Mouse (Mus musculus) liver, postnatal 0 days (tissue): ENCODE results near the gene Nxpe3. TPM values are rescaled to one million over a fixed set of nuclear protein-coding genes. Genes with fewer than 3 reads are reported as not detected.
A peak's percentile ranks its signal among the peaks of the same experiment; 100 is the strongest.

Experiments
- ATAC-seq: fragments of 200-750 bp; cut with Nextera tagmentation; 2 replicates; pipeline ENCODE4 v1.8.0; 2017; ENCODE audit warnings: mild to moderate bottlenecking, moderate library complexity
- DNase-seq: peaks from one replicate; pipeline ENCODE4 v3.0.0-alpha.2; 2016
- H3K27ac ChIP-seq: fragments of 300-500 bp; sonication (generic); 2 replicates; pipeline ENCODE4 v1.5.1; 2014; ENCODE audit warnings: antibody characterized with exemption, moderate library complexity, mild to moderate bottlenecking, low read depth
- H3K27me3 ChIP-seq: fragments of 300-500 bp; sonication (generic); 2 replicates; pipeline ENCODE4 v1.6.1; 2014; ENCODE audit warnings: low read length, control low read depth, mixed read lengths; ENCODE audit not compliant: insufficient read depth
- H3K36me3 ChIP-seq: fragments of 300-500 bp; sonication (generic); replicated peaks from 2 replicates; pipeline ENCODE4 v1.6.1; 2014; ENCODE audit warnings: mild to moderate bottlenecking, control low read depth, low read length, moderate library complexity, mixed read lengths; ENCODE audit not compliant: insufficient read depth
- H3K4me1 ChIP-seq: fragments of 300-500 bp; sonication (generic); 2 replicates; pipeline ENCODE4 v1.6.1; 2014; ENCODE audit warnings: antibody characterized with exemption, mild to moderate bottlenecking, control low read depth; ENCODE audit not compliant: insufficient read depth
- H3K4me2 ChIP-seq: fragments of 300-500 bp; sonication (generic); 2 replicates; pipeline ENCODE4 v1.6.1; 2014; ENCODE audit warnings: low read depth, mild to moderate bottlenecking, low read length, moderate library complexity, mixed read lengths
- H3K4me3 ChIP-seq: fragments of 300-500 bp; sonication (generic); 2 replicates; pipeline ENCODE4 v1.5.1; 2014; ENCODE audit warnings: low read depth, low read length
- H3K9ac ChIP-seq: fragments of 300-500 bp; sonication (generic); replicated peaks from 2 replicates; pipeline ENCODE4 v1.6.1; 2014; ENCODE audit warnings: mild to moderate bottlenecking, moderate library complexity
- H3K9me3 ChIP-seq: fragments of 300-500 bp; sonication (generic); 2 replicates; pipeline ENCODE4 v1.6.1; 2016; ENCODE audit warnings: mild to moderate bottlenecking, control low read depth, low read length, mixed read lengths
- CTCF ChIP-seq: sonication (generic); IDR thresholded peaks from 2 replicates; pipeline ENCODE4 v1.5.1; 2016; ENCODE audit warnings: antibody characterized with exemption, low read depth
- EP300 ChIP-seq: IDR thresholded peaks from 2 replicates; pipeline ENCODE4 v1.6.1; 2016; ENCODE audit warnings: antibody characterized with exemption, low read depth, mild to moderate bottlenecking
- WGBS: fragments of 180-500 bp; shearing (Covaris S2); extraction: QIAGEN DNeasy Blood & Tissue Kit; methylation state at CpG from one replicate; pipeline ENCODE4 v1.1.7; 2014; ENCODE audit not compliant: insufficient replicate concordance; 5-methylcytosine and 5-hydroxymethylcytosine counted together
- polyA plus RNA-seq: library from polyadenylated mRNA; unstranded; fragments of >200 nt; fragmentation: Nextera tagmentation; extraction: Ambion mirVana; gene quantifications from 2 replicates; pipeline ENCODE4 v1.2.1, GENCODE M21; 2015

Nxpe3 gene
- polyA plus RNA-seq, 1 experiment from 2014 or later, result 0.22 TPM

DNA sequence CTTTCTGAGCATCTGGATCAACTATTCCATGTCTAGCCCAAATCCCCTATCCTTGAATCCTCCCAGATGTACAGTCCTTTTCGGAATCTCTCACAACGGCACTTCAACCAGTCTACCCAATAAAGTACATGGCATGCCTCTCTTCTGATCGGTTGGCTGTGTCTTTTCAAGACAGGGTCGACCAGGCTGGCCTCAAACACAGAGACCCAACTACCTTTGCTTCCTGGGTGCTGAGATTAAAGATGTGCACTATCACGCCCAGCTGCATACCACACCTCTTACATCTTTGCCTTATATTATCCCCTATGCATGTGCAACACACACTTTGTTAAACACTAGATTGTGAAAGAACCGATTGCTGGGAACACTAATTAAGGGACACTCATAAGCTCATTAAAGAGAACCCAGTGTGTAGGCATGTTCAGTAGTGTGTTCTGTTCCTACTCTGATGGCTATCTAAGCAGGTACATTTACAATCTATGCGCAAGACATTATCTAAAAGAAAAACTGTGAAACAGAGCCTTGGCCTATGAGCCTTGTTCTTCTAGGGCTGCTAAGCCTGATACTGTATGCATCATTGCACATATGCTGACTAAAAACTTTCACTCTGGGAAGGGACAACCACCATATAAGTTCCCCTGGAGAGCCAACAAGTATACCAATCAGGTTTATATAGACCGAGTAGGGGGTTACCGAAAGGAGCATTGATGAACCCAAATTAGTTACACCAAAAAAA lies 85.1 kb downstream of the Nxpe3 start:
- H3K36me3 ChIP-seq, result peaks cover 45% of the 10 kb centered on the region
- DNase-seq, result no peak
- H3K4me1 ChIP-seq, result no peaks in the 10 kb centered on the region
- TF ChIP-seq EP300 (no peak), CTCF (no peak)
- no peak overlapping the region for H3K9ac ChIP-seq
- H3K9me3 ChIP-seq, result no peaks in the 10 kb centered on the region
- no peak; the same call in 1 of the 2 replicates for ATAC-seq
- no peak overlapping the region for H3K27ac ChIP-seq
- no peaks in the 10 kb centered on the region for H3K27me3 ChIP-seq
- WGBS, result 85% methylated on average over 9 of the region's 9 CpGs
- H3K4me3 ChIP-seq, result no peak overlapping the region
- H3K4me2 ChIP-seq, result no peak overlapping the region

- ATAC-seq (no peak), DNase-seq (no peak)
- Histone ChIP-seq H3K9me3 (no peaks in the 10 kb centered on the region), H3K4me3 (no peak overlapping the region), H3K4me2 (no peak overlapping the region), H3K27me3 (no peaks in the 10 kb centered on the region), H3K36me3 (peaks cover 38% of the 10 kb centered on the region), H3K4me1 (no peaks in the 10 kb centered on the region), H3K9ac (no peak overlapping the region), H3K27ac (no peak overlapping the region)
- no peak for TF ChIP-seq CTCF
- no peak for TF ChIP-seq EP300
- WGBS, result 85% methylated on average over 6 of the region's 6 CpGs
Measured at GRCm38 (mm10) chr16:55809345-55809744, 85.7 kb downstream of the Nxpe3 start.

GRCm38 (mm10) chr16:55807505-55807932 lies 87.6 kb downstream of the Nxpe3 start:
- ATAC-seq (no peak), DNase-seq (no peak)
- Histone ChIP-seq H3K27me3 (no peaks in the 10 kb centered on the region), H3K4me2 (no peak overlapping the region), H3K27ac (no peak overlapping the region), H3K4me3 (no peak overlapping the region), H3K9ac (no peak overlapping the region), H3K36me3 (peaks cover 23% of the 10 kb centered on the region), H3K4me1 (no peaks in the 10 kb centered on the region), H3K9me3 (no peaks in the 10 kb centered on the region)
- WGBS, result 43% methylated on average over 6 of the region's 6 CpGs
- TF ChIP-seq CTCF, result no peak
- no peak for TF ChIP-seq EP300

GRCm38 (mm10) chr16:55804799-55805198 lies 90.3 kb downstream of the Nxpe3 start:
- Histone ChIP-seq H3K4me1 (no peaks in the 10 kb centered on the region), H3K36me3 (peaks cover 1% of the 10 kb centered on the region; the same call in 1 of the 2 replicates), H3K4me2 (no peak overlapping the region), H3K4me3 (no peak overlapping the region), H3K27ac (no peak overlapping the region), H3K9me3 (no peaks in the 10 kb centered on the region), H3K27me3 (no peaks in the 10 kb centered on the region), H3K9ac (no peak overlapping the region)
- DNase-seq (no peak), ATAC-seq (no peak)
- no peak for TF ChIP-seq CTCF
- no peak for TF ChIP-seq EP300
- WGBS, result 39% methylated on average over 1 of the region's 1 CpGs

- no peak for ATAC-seq
- TF ChIP-seq EP300 (no peak), CTCF (no peak)
- WGBS, result 33% methylated on average over 1 of the region's 1 CpGs
- Histone ChIP-seq H3K27ac (no peak overlapping the region), H3K27me3 (no peaks in the 10 kb centered on the region), H3K9ac (no peak overlapping the region), H3K4me3 (no peak overlapping the region), H3K4me2 (no peak overlapping the region), H3K4me1 (peaks cover 4% of the 10 kb centered on the region; the same call in 1 of the 2 replicates), H3K36me3 (no peaks in the 10 kb centered on the region), H3K9me3 (no peaks in the 10 kb centered on the region)
- DNase-seq, result no peak
Measured at GRCm38 (mm10) chr16:55801629-55802028, 93.5 kb downstream of the Nxpe3 start.

DNA sequence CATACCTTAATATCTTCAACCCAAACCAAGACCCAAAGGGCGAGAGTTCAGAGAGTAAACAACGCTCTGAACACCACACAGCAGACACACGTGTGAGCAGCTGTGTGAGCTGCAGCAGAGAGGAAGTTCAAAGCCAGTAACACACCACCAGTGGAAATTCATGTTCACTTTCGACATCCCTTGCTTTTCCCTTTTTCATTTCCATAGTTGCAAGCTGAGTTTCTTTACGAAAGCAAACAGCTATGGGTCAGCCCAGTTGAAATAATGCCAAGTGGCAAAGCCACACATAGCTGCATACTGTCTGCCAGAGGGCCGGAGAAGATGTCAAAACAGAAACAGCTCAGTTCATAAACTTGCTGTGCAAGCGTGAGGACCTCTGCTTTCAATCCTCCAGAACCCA lies 96.2 kb downstream of the Nxpe3 start:
- WGBS, result 37% methylated on average over 7 of the region's 7 CpGs
- no peak for TF ChIP-seq CTCF
- TF ChIP-seq EP300, result no peak
- H3K4me3 ChIP-seq, result no peak overlapping the region
- H3K27me3 ChIP-seq, result no peaks in the 10 kb centered on the region
- ATAC-seq (no peak), DNase-seq (no peak)
- no peak overlapping the region for H3K9ac ChIP-seq
- 0 out of 2 replicates have a peak overlapping the region, but pooled peaks have one; percentile 24 for H3K27ac ChIP-seq
- peak overlapping the region; percentile 42; the same call in 1 of the 2 replicates for H3K4me2 ChIP-seq
- peaks cover 4% of the 10 kb centered on the region; the same call in 1 of the 2 replicates for H3K4me1 ChIP-seq
- H3K36me3 ChIP-seq, result no peaks in the 10 kb centered on the region
- H3K9me3 ChIP-seq, result no peaks in the 10 kb centered on the region
